Comparison of ENCODE assay signal across 11 mouse cellular contexts in the genomic region with DNA sequence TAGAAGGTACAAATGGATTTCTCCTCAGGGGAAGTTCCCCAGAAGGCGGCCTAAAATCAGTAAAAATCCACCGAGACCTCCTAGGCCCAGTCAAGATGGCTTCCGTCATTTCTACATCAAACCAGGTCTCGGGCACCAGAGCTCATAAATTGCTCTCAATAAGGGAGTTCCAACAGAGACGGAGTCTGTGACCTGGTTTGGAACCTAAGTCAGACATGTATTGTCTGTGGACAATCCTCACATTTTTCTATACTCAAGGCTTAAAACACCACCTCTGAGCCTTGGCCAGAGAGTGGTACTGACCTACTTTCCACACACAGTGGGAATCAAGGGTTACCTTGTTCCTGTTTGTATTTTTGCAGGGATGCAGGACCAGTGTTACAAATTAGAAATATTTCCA. TPM values are rescaled to one million over a fixed set of nuclear protein-coding genes. Genes with fewer than 3 reads are reported as not detected.
A peak's percentile ranks its signal among the peaks of the same experiment; 100 is the strongest.
DNase-seq lines count a peak whose midpoint lies in the region; ATAC-seq and TF ChIP-seq lines count a peak whose summit lies in the region.
"Had no signal": no experiment of that assay in that cellular context is flagged by ENCODE, and none has a peak within 500 bp of the region (broad histone marks: within the 10 kb centered on the region; RNA-seq: fewer than 3 reads in every experiment).

No protein-coding gene starts in this region.

- no peak overlapping the region for H3K4me3 ChIP-seq in cerebellum, adult 2 months (replicated peaks; ENCODE audit: insufficient read depth, low read depth, low read length)
- H3K4me3 ChIP-seq in lung, embryonic 16.5 days (ENCODE audit: low read length) = no peak overlapping the region
- H3K4me3 ChIP-seq in hindbrain, embryonic 15.5 days = peak overlapping the region; percentile 65
- H3K4me3 ChIP-seq in neural tube, embryonic 13.5 days = peak overlapping the region; percentile 64
- H3K4me3 ChIP-seq in lung, postnatal 0 days (ENCODE audit: low read depth, low read length) = no peak overlapping the region

- peak; percentile 65 to 66 for DNase-seq in cerebellum, adult 2 months
- no peak for DNase-seq in cerebellum, adult 9-10 months
- DNase-seq in lung, postnatal 10 days = no peak
- no peak for DNase-seq in layer of hippocampus, postnatal 14 days (ENCODE audit: low spot score in 2 of 2)
- DNase-seq in lung, postnatal 0 days (ENCODE audit: low spot score) = no peak

- no peaks in the 10 kb centered on the region for H3K9me3 ChIP-seq in lung, embryonic 16.5 days (ENCODE audit: control insufficient read depth, low read length)
- H3K9me3 ChIP-seq in hindbrain, embryonic 15.5 days = no peaks in the 10 kb centered on the region
- H3K9me3 ChIP-seq in neural tube, embryonic 13.5 days = no peaks in the 10 kb centered on the region
- no peaks in the 10 kb centered on the region for H3K9me3 ChIP-seq in lung, postnatal 0 days (ENCODE audit: low read length)

- peaks cover 8% of the 10 kb centered on the region for H3K36me3 ChIP-seq in lung, embryonic 16.5 days (ENCODE audit: control insufficient read depth, insufficient read depth, low read length)
- H3K36me3 ChIP-seq in hindbrain, embryonic 15.5 days = peaks cover 6% of the 10 kb centered on the region; the same call in 1 of the 2 replicates
- H3K36me3 ChIP-seq in neural tube, embryonic 13.5 days = peaks cover 16% of the 10 kb centered on the region
- no peaks in the 10 kb centered on the region for H3K36me3 ChIP-seq in lung, postnatal 0 days (ENCODE audit: insufficient read depth, low read length)

- TF ChIP-seq POLR2A in cerebellum, adult 2 months (IDR thresholded peaks at IDR 0.05; ENCODE audit: borderline replicate concordance, insufficient read depth, low read length) = no peak

- no peak overlapping the region; the same call in 1 of the 2 replicates for H3K9ac ChIP-seq in lung, embryonic 16.5 days (ENCODE audit: low read length)
- peak overlapping the region; percentile 65 for H3K9ac ChIP-seq in hindbrain, embryonic 15.5 days
- H3K9ac ChIP-seq in neural tube, embryonic 13.5 days = peak overlapping the region; percentile 91
- H3K9ac ChIP-seq in lung, postnatal 0 days (replicated peaks; ENCODE audit: low read depth) = no peak overlapping the region

- no peak overlapping the region for H3K4me2 ChIP-seq in lung, embryonic 16.5 days (ENCODE audit: low read depth, low read length)
- H3K4me2 ChIP-seq in hindbrain, embryonic 15.5 days = peak overlapping the region; percentile 70
- H3K4me2 ChIP-seq in neural tube, embryonic 13.5 days = peak overlapping the region; percentile 72
- H3K4me2 ChIP-seq in lung, postnatal 0 days (replicated peaks; ENCODE audit: low read depth, low read length) = no peak overlapping the region

- no peaks in the 10 kb centered on the region for H3K27me3 ChIP-seq in cerebellum, adult 2 months (ENCODE audit: control insufficient read depth, insufficient read depth, low read length)
- no peaks in the 10 kb centered on the region for H3K27me3 ChIP-seq in lung, embryonic 16.5 days (ENCODE audit: control insufficient read depth, insufficient read depth, low read depth, low read length)
- H3K27me3 ChIP-seq in hindbrain, embryonic 15.5 days = no peaks in the 10 kb centered on the region
- H3K27me3 ChIP-seq in neural tube, embryonic 13.5 days = no peaks in the 10 kb centered on the region
- no peaks in the 10 kb centered on the region for H3K27me3 ChIP-seq in lung, postnatal 0 days (replicated peaks; ENCODE audit: insufficient read depth, low read length)

- WGBS in cerebellum, adult 2 months = 9% methylated on average over 5 of the region's 5 CpGs
- WGBS in lung, embryonic 16.5 days = 82% methylated on average over 5 of the region's 5 CpGs
- 23% methylated on average over 5 of the region's 5 CpGs for WGBS in hindbrain, embryonic 15.5 days
- 27% methylated on average over 5 of the region's 5 CpGs for WGBS in neural tube, embryonic 13.5 days
- WGBS in lung, postnatal 0 days = 78% methylated on average over 5 of the region's 5 CpGs

- no peak for TF ChIP-seq CTCF in cerebellum, adult 2 months (IDR thresholded peaks at IDR 0.05; ENCODE audit: borderline replicate concordance, insufficient read depth, low read depth, low read length)
- no peak for TF ChIP-seq CTCF in lung, postnatal 0 days (IDR thresholded peaks at IDR 0.05)

- TF ChIP-seq EP300 in lung, postnatal 0 days (IDR thresholded peaks at IDR 0.05) = no peak

- H3K27ac ChIP-seq in cerebellum, adult 2 months (ENCODE audit: insufficient read depth, low read length) = peak overlapping the region; percentile 90
- H3K27ac ChIP-seq in lung, embryonic 16.5 days (ENCODE audit: low read length) = peak overlapping the region; percentile 33; the same call in 1 of the 2 replicates
- peak overlapping the region; percentile 96 for H3K27ac ChIP-seq in hindbrain, embryonic 15.5 days (replicated peaks)
- H3K27ac ChIP-seq in neural tube, embryonic 13.5 days (replicated peaks) = peak overlapping the region; percentile 98
- no peak overlapping the region for H3K27ac ChIP-seq in lung, postnatal 0 days (ENCODE audit: low read length)

- ATAC-seq in lung, embryonic 16.5 days (ENCODE audit: low read depth) = no peak
- ATAC-seq in hindbrain, embryonic 15.5 days (ENCODE audit: low FRiP score, low read depth) = no peak
- ATAC-seq in neural tube, embryonic 13.5 days (ENCODE audit: low read depth) = no peak
- ATAC-seq in lung, postnatal 0 days = no peak

- peaks cover 45% of the 10 kb centered on the region for H3K4me1 ChIP-seq in cerebellum, adult 2 months (ENCODE audit: control insufficient read depth, insufficient read depth, low read length)
- H3K4me1 ChIP-seq in lung, embryonic 16.5 days (replicated peaks; ENCODE audit: control insufficient read depth, insufficient read depth, low read length) = peaks cover 33% of the 10 kb centered on the region
- peaks cover 76% of the 10 kb centered on the region for H3K4me1 ChIP-seq in hindbrain, embryonic 15.5 days (replicated peaks)
- H3K4me1 ChIP-seq in neural tube, embryonic 13.5 days (replicated peaks) = peaks cover 79% of the 10 kb centered on the region
- H3K4me1 ChIP-seq in lung, postnatal 0 days (ENCODE audit: insufficient read depth, low read depth, low read length) = peaks cover 3% of the 10 kb centered on the region; the same call in 1 of the 2 replicates

RNA-seq across cellular contexts. Expression of gene Tmem253, which starts 2.9 kb away (rescaled TPM):
- polyA plus RNA-seq in cerebellum, adult 2 months (2012; rRNA removed) = 2.0 and 2.4 TPM in 2 replicates
- polyA plus RNA-seq in lung, embryonic 16.5 days (2015; fragmentation: Nextera tagmentation; extraction: Ambion mirVana) = 0.21 and 0.34 TPM in 2 replicates
- polyA plus RNA-seq in hindbrain, embryonic 15.5 days (2015; fragmentation: Nextera tagmentation; extraction: Ambion mirVana) = 0.17 and 1.1 TPM in 2 replicates
- not detected in 2 replicates for polyA plus RNA-seq in neural tube, embryonic 13.5 days (2015; fragmentation: Nextera tagmentation; extraction: Ambion mirVana)
- under 1 TPM; 0.39 to 0.95 TPM for total RNA-seq in layer of hippocampus, postnatal 14 days (2021)
- polyA plus RNA-seq in lung, postnatal 0 days (2015; fragmentation: Nextera tagmentation; extraction: Ambion mirVana) = 0.66 and 0.96 TPM in 2 replicates
- total RNA-seq: hematopoietic stem cell, adult 5-6 weeks; megakaryocyte, adult 5-6 weeks had no signal

RNA-seq across cellular contexts. Expression of gene Zfp219, which starts 8.0 kb away (rescaled TPM):
- polyA plus RNA-seq in cerebellum, adult 2 months (2012; rRNA removed) = 184 and 188 TPM in 2 replicates
- 20.1 and 20.8 TPM in 2 replicates for polyA plus RNA-seq in lung, embryonic 16.5 days (2015; fragmentation: Nextera tagmentation; extraction: Ambion mirVana)
- polyA plus RNA-seq in hindbrain, embryonic 15.5 days (2015; fragmentation: Nextera tagmentation; extraction: Ambion mirVana) = 38.2 and 40.5 TPM in 2 replicates
- 32.3 and 32.5 TPM in 2 replicates for polyA plus RNA-seq in neural tube, embryonic 13.5 days (2015; fragmentation: Nextera tagmentation; extraction: Ambion mirVana)
- total RNA-seq in layer of hippocampus, postnatal 14 days (2021) = 10 to 100 TPM; 37.6 to 41.2 TPM
- polyA plus RNA-seq in lung, postnatal 0 days (2015; fragmentation: Nextera tagmentation; extraction: Ambion mirVana) = 23.0 and 24.1 TPM in 2 replicates

RNA-seq across cellular contexts. Expression of gene Arhgef40, which starts 28.0 kb away (rescaled TPM):
- 44.1 and 48.0 TPM in 2 replicates for polyA plus RNA-seq in cerebellum, adult 2 months (2012; rRNA removed)
- 95.0 and 98.4 TPM in 2 replicates for polyA plus RNA-seq in lung, embryonic 16.5 days (2015; fragmentation: Nextera tagmentation; extraction: Ambion mirVana)
- polyA plus RNA-seq in hindbrain, embryonic 15.5 days (2015; fragmentation: Nextera tagmentation; extraction: Ambion mirVana) = 85.2 and 87.6 TPM in 2 replicates
- polyA plus RNA-seq in neural tube, embryonic 13.5 days (2015; fragmentation: Nextera tagmentation; extraction: Ambion mirVana) = 69.0 and 72.9 TPM in 2 replicates
- total RNA-seq in layer of hippocampus, postnatal 14 days (2021) = 10 to 100 TPM; 44.2 to 47.4 TPM
- polyA plus RNA-seq in lung, postnatal 0 days (2015; fragmentation: Nextera tagmentation; extraction: Ambion mirVana) = 46.3 and 56.6 TPM in 2 replicates

RNA-seq across cellular contexts. Expression of gene Olfr221, which starts 29.7 kb away (rescaled TPM):
- 0.03 and 0.10 TPM in 2 replicates for polyA plus RNA-seq in cerebellum, adult 2 months (2012; rRNA removed)
- not detected in 2 replicates for polyA plus RNA-seq in lung, embryonic 16.5 days (2015; fragmentation: Nextera tagmentation; extraction: Ambion mirVana)
- 0.05 TPM in 1 of 2 replicates, not detected in the other for polyA plus RNA-seq in hindbrain, embryonic 15.5 days (2015; fragmentation: Nextera tagmentation; extraction: Ambion mirVana)
- not detected in 2 replicates for polyA plus RNA-seq in neural tube, embryonic 13.5 days (2015; fragmentation: Nextera tagmentation; extraction: Ambion mirVana)
- not detected for total RNA-seq in layer of hippocampus, postnatal 14 days (2021)
- polyA plus RNA-seq in lung, postnatal 0 days (2015; fragmentation: Nextera tagmentation; extraction: Ambion mirVana) = 0.08 TPM in 1 of 2 replicates, not detected in the other
- total RNA-seq: hematopoietic stem cell, adult 5-6 weeks; left cerebral cortex, postnatal 25 days; megakaryocyte, adult 5-6 weeks had no signal

Comparison
In these comparisons a context has a peak if more than half of its experiments do, and no peak if none do; other contexts are left out.
1. DNase-seq: peak in cerebellum, adult 2 months (2 of 2); none in cerebellum, adult 9-10 months (single experiment), lung, postnatal 10 days (single experiment), layer of hippocampus, postnatal 14 days (0 of 2) and lung, postnatal 0 days (single experiment).
2. H3K4me3 ChIP-seq: peak in hindbrain, embryonic 15.5 days (single experiment) and neural tube, embryonic 13.5 days (single experiment); none in cerebellum, adult 2 months (single experiment), lung, embryonic 16.5 days (single experiment) and lung, postnatal 0 days (single experiment).
3. H3K4me2 ChIP-seq: peak in hindbrain, embryonic 15.5 days (single experiment) and neural tube, embryonic 13.5 days (single experiment); none in lung, embryonic 16.5 days (single experiment) and lung, postnatal 0 days (single experiment).
4. H3K9ac ChIP-seq: peak in hindbrain, embryonic 15.5 days (single experiment) and neural tube, embryonic 13.5 days (single experiment); none in lung, embryonic 16.5 days (single experiment) and lung, postnatal 0 days (single experiment).